Mouse (Mus musculus) heart, embryonic 16.5 days (tissue): Measurements from ENCODE around the gene Cby1. TPM values are rescaled to one million over a fixed set of nuclear protein-coding genes. Genes with fewer than 3 reads are reported as not detected.

ENCODE experiments used
- ATAC-seq: fragments of 200-750 bp; cut with Nextera tagmentation; replicated peaks from 2 replicates; pipeline ENCODE4 v1.8.0; 2017; ENCODE audit warnings: moderate number of reproducible peaks; ENCODE audit not compliant: insufficient read depth, low FRiP score; ENCODE audit errors: extremely low read depth
- H3K27ac ChIP-seq: fragments of 300-500 bp; sonication (generic); 2 replicates; pipeline ENCODE4 v1.5.1; 2014; ENCODE audit warnings: mild to moderate bottlenecking, low read length, control low read depth, moderate library complexity
- H3K27me3 ChIP-seq: fragments of 300-500 bp; sonication (generic); 2 replicates; pipeline ENCODE4 v1.6.1; 2014; ENCODE audit warnings: low read length, mixed read lengths; ENCODE audit not compliant: control insufficient read depth, insufficient read depth
- H3K36me3 ChIP-seq: fragments of 300-500 bp; sonication (generic); 2 replicates; pipeline ENCODE4 v1.6.1; 2014; ENCODE audit not compliant: control insufficient read depth, insufficient read depth
- H3K4me1 ChIP-seq: fragments of 300-500 bp; sonication (generic); 2 replicates; pipeline ENCODE4 v1.6.1; 2014; ENCODE audit warnings: low read length, mixed read lengths; ENCODE audit not compliant: control insufficient read depth, insufficient read depth
- H3K4me2 ChIP-seq: fragments of 300-500 bp; sonication (generic); 2 replicates; pipeline ENCODE4 v1.6.1; 2014; ENCODE audit warnings: low read depth, mild to moderate bottlenecking, control low read depth, low read length
- H3K4me3 ChIP-seq: fragments of 300-500 bp; sonication (generic); 2 replicates; pipeline ENCODE4 v1.5.1; 2014; ENCODE audit warnings: mild to moderate bottlenecking, control low read depth, low read length
- H3K9ac ChIP-seq: fragments of 300-500 bp; sonication (generic); 2 replicates; pipeline ENCODE4 v1.6.1; 2014; ENCODE audit warnings: low read length, control low read depth
- H3K9me3 ChIP-seq: fragments of 300-500 bp; sonication (generic); replicated peaks from 2 replicates; pipeline ENCODE4 v1.6.1; 2016; ENCODE audit warnings: low read length; ENCODE audit not compliant: control insufficient read depth
- WGBS: fragments of 180-500 bp; shearing (Covaris S2); extraction: QIAGEN DNeasy Blood & Tissue Kit; methylation state at CpG from one replicate; pipeline ENCODE4 v1.1.7; 2014; 5-methylcytosine and 5-hydroxymethylcytosine counted together
- polyA plus RNA-seq: library from polyadenylated mRNA; unstranded; fragments of >200 nt; fragmentation: Nextera tagmentation; extraction: Ambion mirVana; gene quantifications from 2 replicates; pipeline ENCODE4 v1.2.1, GENCODE M21; 2015

Gene Cby1
- polyA plus RNA-seq, 1 experiment from 2014 or later: 59.8 TPM

GRCm38 (mm10) chr15:79641135-79641817 lies 17.7 kb upstream of the Cby1 start:
- H3K27ac ChIP-seq: no peak overlapping the region

GRCm38 (mm10) chr15:79645483-79645882 lies 13.5 kb upstream of the Cby1 start:
- Histone ChIP-seq H3K36me3 (no peaks in the 10 kb centered on the region), H3K4me2 (no peak overlapping the region), H3K27me3 (no peaks in the 10 kb centered on the region), H3K4me1 (no peaks in the 10 kb centered on the region), H3K9ac (no peak overlapping the region), H3K27ac (no peak overlapping the region), H3K4me3 (no peak overlapping the region), H3K9me3 (no peaks in the 10 kb centered on the region)
- 78% methylated on average over 2 of the region's 2 CpGs for WGBS
- ATAC-seq: no peak

More at GRCm38 (mm10) chr15:79641135-79641817, 17.7 kb upstream of the Cby1 start:
- Histone ChIP-seq H3K9me3 (no peaks in the 10 kb centered on the region), H3K9ac (no peak overlapping the region), H3K4me1 (no peaks in the 10 kb centered on the region), H3K36me3 (peaks cover 3% of the 10 kb centered on the region; the same call in 1 of the 2 replicates), H3K4me2 (no peak overlapping the region), H3K4me3 (no peak overlapping the region), H3K27me3 (no peaks in the 10 kb centered on the region)
- ATAC-seq: no peak
- 54% methylated on average over 12 of the region's 12 CpGs for WGBS

- no peak overlapping the region for H3K4me3 ChIP-seq
- H3K9ac ChIP-seq: no peak overlapping the region
- H3K27me3 ChIP-seq: no peaks in the 10 kb centered on the region
- no peaks in the 10 kb centered on the region for H3K4me1 ChIP-seq
- no peak overlapping the region for H3K27ac ChIP-seq
- H3K9me3 ChIP-seq: no peaks in the 10 kb centered on the region
- no peaks in the 10 kb centered on the region for H3K36me3 ChIP-seq
- no peak for ATAC-seq
- no peak overlapping the region for H3K4me2 ChIP-seq
- WGBS: 80% methylated on average over 12 of the region's 12 CpGs
These were observed 10.9 kb upstream of the Cby1 start for GRCm38 (mm10) chr15:79648130-79648529.

- Histone ChIP-seq H3K27ac (no peak overlapping the region), H3K27me3 (no peaks in the 10 kb centered on the region), H3K4me2 (no peak overlapping the region), H3K4me3 (no peak overlapping the region), H3K9ac (no peak overlapping the region), H3K9me3 (no peaks in the 10 kb centered on the region), H3K36me3 (no peaks in the 10 kb centered on the region), H3K4me1 (no peaks in the 10 kb centered on the region)
- no peak for ATAC-seq
These were observed 8.4 kb upstream of the Cby1 start for GRCm38 (mm10) chr15:79650569-79650968.

- no peak for ATAC-seq
- H3K9me3 ChIP-seq: no peaks in the 10 kb centered on the region
- H3K4me2 ChIP-seq: no peak overlapping the region
- no peaks in the 10 kb centered on the region for H3K27me3 ChIP-seq
- 77% methylated on average over 4 of the region's 4 CpGs for WGBS
- H3K4me3 ChIP-seq: no peak overlapping the region
- no peaks in the 10 kb centered on the region for H3K4me1 ChIP-seq
- no peak overlapping the region for H3K9ac ChIP-seq
- H3K36me3 ChIP-seq: no peaks in the 10 kb centered on the region
- no peak overlapping the region for H3K27ac ChIP-seq
These were observed 7.5 kb upstream of the Cby1 start for GRCm38 (mm10) chr15:79651481-79651880.

GRCm38 (mm10) chr15:79656451-79656850 lies 2.5 kb upstream of the Cby1 start:
- no peak overlapping the region for H3K27ac ChIP-seq
- peaks cover 7% of the 10 kb centered on the region; the same call in 1 of the 2 replicates for H3K4me1 ChIP-seq
- H3K9me3 ChIP-seq: no peaks in the 10 kb centered on the region
- WGBS: 85% methylated on average over 14 of the region's 14 CpGs
- H3K4me3 ChIP-seq: no peak overlapping the region
- H3K27me3 ChIP-seq: no peaks in the 10 kb centered on the region
- H3K9ac ChIP-seq: no peak overlapping the region
- no peak for ATAC-seq
- H3K4me2 ChIP-seq: no peak overlapping the region
- H3K36me3 ChIP-seq: peaks cover 1% of the 10 kb centered on the region; the same call in 1 of the 2 replicates

GRCm38 (mm10) chr15:79657837-79658530 lies 1.0 kb upstream of the Cby1 start:
- 3% methylated on average over 16 of the region's 16 CpGs for WGBS
- H3K4me1 ChIP-seq: peaks cover 7% of the 10 kb centered on the region; the same call in 1 of the 2 replicates
- H3K36me3 ChIP-seq: peaks cover 9% of the 10 kb centered on the region; the same call in 1 of the 2 replicates
- no peaks in the 10 kb centered on the region for H3K27me3 ChIP-seq
- peak overlapping the region; percentile 87 for H3K4me2 ChIP-seq
- H3K9me3 ChIP-seq: peaks cover 4% of the 10 kb centered on the region; the same call in 1 of the 2 replicates
- peak overlapping the region; percentile 85 for H3K4me3 ChIP-seq
- H3K9ac ChIP-seq: peak overlapping the region; percentile 91
- ATAC-seq: peak; percentile 12; the same call in 1 of the 2 replicates
- H3K27ac ChIP-seq: peak overlapping the region; percentile 94

- Histone ChIP-seq H3K27ac (no peak overlapping the region), H3K9me3 (peaks cover 4% of the 10 kb centered on the region; the same call in 1 of the 2 replicates), H3K27me3 (no peaks in the 10 kb centered on the region), H3K4me2 (no peak overlapping the region), H3K4me1 (peaks cover 17% of the 10 kb centered on the region), H3K9ac (no peak overlapping the region), H3K4me3 (no peak overlapping the region), H3K36me3 (peaks cover 9% of the 10 kb centered on the region; the same call in 1 of the 2 replicates)
- 67% methylated on average over 4 of the region's 4 CpGs for WGBS
- ATAC-seq: no peak
These were observed 2.9 kb downstream of the Cby1 start for GRCm38 (mm10) chr15:79661852-79662251.

- WGBS: 92% methylated on average over 8 of the region's 8 CpGs
- H3K36me3 ChIP-seq: peaks cover 13% of the 10 kb centered on the region
- no peak for ATAC-seq
These were observed 5.7 kb downstream of the Cby1 start for GRCm38 (mm10) chr15:79664666-79665065.

More at GRCm38 (mm10) chr15:79664666-79665065, 5.7 kb downstream of the Cby1 start:
- Histone ChIP-seq H3K9me3 (peaks cover 4% of the 10 kb centered on the region; the same call in 1 of the 2 replicates), H3K4me2 (no peak overlapping the region), H3K4me3 (no peak overlapping the region), H3K4me1 (peaks cover 21% of the 10 kb centered on the region), H3K27ac (no peak overlapping the region), H3K27me3 (no peaks in the 10 kb centered on the region), H3K9ac (no peak overlapping the region)
